Mouse (Mus musculus) gastrocnemius, adult 2 months (tissue): ENCODE results near the gene Arl4a. TPM values are rescaled to one million over a fixed set of nuclear protein-coding genes. Genes with fewer than 3 reads are reported as not detected.

Experiments used
- DNase-seq: peaks from one replicate; pipeline ENCODE4 v3.0.0; 2022
- H3K27ac ChIP-seq: fragments of 200-600 bp; 2 replicates; pipeline ENCODE4 v1.8.1; 2022; ENCODE audit warnings: mild to moderate bottlenecking
- H3K4me3 ChIP-seq: fragments of 200-600 bp; 2 replicates; pipeline ENCODE4 v1.8.1; 2022; ENCODE audit warnings: mild to moderate bottlenecking, moderate library complexity
- CTCF ChIP-seq: fragments of 200-600 bp; IDR thresholded peaks from 2 replicates; pipeline ENCODE4 v1.8.1; 2022; ENCODE audit warnings: antibody characterized with exemption, mild to moderate bottlenecking, moderate library complexity
- intact Hi-C: fragments of 180-260 bp; cut with DNase I; formaldehyde crosslinking; loops from one replicate; pipeline ENCODE4 v1.15.1; 2025
- total RNA-seq, 2 experiments: library from RNA; stranded (reverse); gene quantifications; 2 replicates each; pipeline ENCODE4 v1.2.3; 2021

Gene Arl4a
- total RNA-seq, 2 experiments from 2014 or later = 24.4 to 26.9 TPM

DNA sequence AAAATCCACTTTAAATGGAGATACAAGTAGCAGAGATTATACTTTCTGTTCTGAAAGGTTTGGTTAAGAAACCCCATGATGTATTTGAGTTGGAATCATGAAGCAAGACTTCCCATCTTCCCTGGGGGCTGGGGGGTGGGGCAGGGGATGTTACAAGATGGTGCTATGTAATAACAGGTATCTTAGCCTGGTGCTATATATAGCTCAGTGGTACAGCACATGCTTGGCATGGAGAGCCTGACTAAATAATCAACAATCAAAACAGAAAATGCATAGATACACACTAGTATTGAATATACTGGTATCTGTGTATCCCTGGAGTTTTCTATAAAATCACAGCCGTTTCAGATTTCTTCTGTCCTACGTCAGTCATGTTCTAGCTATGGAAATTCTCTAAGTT lies 61.4 kb downstream of the Arl4a start:
- no peak overlapping the region for H3K27ac ChIP-seq
- H3K4me3 ChIP-seq = no peak overlapping the region
- no peak for TF ChIP-seq CTCF
- DNase-seq = no peak
- intact Hi-C loops = no loop called here

DNA sequence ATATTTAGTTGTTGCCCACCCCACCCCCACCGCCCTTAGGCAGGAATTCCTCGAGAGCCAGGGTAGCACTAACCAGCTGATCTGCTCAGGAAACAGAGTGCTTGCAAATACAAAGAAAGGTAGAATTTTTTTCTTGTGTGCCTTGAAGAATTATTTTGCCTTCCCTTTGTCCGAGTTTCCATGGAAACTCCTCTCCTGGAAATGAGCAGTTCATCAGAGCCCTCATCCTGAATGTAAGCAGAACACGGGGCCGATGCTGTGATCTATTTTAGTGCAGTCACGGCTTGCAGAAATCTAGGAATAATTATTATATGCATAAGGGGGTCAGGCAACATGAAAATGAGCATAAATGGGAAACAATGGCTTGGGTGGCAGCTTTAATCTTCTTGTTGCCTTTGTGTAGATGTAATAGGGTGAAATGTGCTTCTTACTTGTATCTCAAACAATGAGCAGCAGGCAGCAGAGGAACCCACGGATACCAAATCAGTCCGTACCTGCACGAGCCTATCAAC lies 61.9 kb downstream of the Arl4a start:
- no peak for TF ChIP-seq CTCF
- intact Hi-C loops = no loop called here
- DNase-seq = no peak

DNA sequence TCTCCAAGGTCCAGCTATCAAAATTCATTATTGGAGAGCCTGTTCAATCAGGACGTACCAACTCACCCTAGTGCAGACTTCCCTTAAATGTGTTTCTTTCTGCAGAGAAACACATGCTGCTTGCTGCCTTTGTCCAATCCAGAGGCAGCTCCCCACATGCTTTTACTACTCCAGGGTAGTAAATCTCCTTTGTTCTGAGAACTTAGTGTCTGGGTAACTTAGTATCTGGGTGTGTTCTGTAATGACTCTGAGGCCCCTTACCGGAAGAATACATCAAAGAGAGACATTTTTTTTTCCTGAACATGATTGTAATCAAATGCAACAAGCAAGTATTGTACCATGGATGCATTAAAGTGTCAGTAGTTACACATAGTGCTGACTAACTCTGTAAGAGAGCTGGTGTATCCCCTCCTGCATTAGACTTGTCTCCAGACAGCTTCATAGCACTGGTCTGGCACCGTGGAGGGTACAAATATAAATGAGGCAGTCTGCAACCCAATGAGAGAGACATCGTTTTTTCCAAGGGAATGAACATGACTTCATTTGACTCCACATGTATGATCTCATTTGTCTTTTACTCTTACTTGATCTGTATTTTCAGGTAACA lies 62.7 kb downstream of the Arl4a start:
- H3K4me3 ChIP-seq = no peak overlapping the region

More for the DNA sequence above, 61.9 kb downstream of the Arl4a start:
- no peak overlapping the region for H3K27ac ChIP-seq
- H3K4me3 ChIP-seq = no peak overlapping the region

DNA sequence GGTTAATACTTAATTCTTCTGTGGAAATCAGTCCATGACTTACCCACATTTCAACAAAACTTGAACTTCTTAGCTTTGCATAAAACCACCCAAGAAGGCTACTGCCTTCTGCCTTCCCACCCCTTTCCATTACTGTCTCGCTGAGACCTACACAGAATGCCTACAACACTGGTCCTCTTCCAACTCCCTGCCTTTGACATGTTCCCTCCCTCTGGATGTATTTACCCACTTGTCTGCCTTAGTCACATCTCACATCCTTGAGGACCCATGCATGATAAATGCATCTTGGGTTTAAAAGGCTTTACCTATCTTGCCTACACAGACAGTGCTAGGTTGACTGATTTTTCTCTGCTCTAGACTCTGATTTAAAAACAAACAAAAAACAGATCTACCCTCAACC lies 63.6 kb downstream of the Arl4a start:
- intact Hi-C loops = no loop called here
- Histone ChIP-seq H3K4me3 (no peak overlapping the region), H3K27ac (no peak overlapping the region)
- DNase-seq = no peak
- no peak for TF ChIP-seq CTCF

More for the DNA sequence above, 62.7 kb downstream of the Arl4a start:
- no peak for TF ChIP-seq CTCF
- intact Hi-C loops = no loop called here
- H3K27ac ChIP-seq = no peak overlapping the region
- DNase-seq = no peak

DNA sequence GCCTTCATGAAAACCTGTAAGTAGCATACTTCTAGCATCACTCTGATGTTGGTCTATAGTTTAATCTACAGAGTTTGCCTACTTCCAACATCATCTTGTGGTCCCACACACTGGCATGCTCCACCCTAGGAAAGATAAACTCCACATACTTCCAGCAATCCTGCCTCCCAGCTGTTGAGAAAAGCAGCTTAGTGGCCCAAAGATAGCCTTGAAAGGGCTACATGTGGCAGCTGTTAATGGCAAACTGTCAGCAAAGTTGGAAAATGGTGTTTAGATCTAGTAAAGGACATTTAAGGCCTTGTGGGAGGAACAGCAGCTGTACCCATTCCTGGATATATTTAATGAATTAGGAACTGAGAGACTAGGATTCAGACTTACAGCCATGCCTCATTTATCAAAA lies 68.3 kb downstream of the Arl4a start:
- no peak for DNase-seq
- no peak for TF ChIP-seq CTCF
- no peak overlapping the region for H3K27ac ChIP-seq
- H3K4me3 ChIP-seq = no peak overlapping the region
- intact Hi-C loops = no loop called here

DNA sequence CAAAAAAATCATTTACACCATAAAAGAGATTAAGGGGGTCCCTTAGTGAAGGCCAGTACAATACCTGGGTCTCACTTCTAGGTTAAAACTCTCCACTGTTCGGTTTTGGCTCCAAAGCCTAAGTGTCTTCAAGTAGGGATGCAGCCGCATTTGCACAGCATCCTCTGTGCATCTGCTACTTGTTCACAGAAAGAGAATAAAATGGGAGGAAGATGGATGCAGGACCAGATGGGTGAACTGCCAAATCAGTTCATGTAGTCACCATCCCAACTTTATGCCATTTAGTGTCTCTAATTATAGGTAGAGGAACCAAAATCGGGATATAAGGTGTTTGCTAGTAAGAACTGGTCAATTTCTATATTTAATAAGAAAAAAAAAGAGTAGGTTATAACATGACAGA lies 69.7 kb downstream of the Arl4a start:
- TF ChIP-seq CTCF = no peak
- H3K27ac ChIP-seq = no peak overlapping the region
- DNase-seq = no peak

DNA sequence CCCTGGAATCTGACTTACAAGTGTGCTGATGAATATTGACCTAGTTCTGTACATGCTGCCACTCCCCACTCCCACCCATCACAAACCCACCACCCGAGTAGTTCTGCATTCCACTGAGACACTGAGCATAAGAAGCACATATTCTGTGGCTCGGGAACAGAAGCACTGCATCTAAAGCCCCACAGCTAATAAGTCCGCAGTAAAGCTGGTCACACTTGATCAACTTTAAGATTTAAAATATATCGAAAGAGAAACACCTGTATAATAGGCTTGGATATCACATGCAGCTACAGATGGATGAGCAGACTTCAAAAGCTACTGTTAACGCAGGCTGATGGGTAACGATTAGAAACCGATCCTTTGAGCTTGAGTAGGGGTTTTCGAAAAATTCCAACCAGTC lies 78.7 kb downstream of the Arl4a start:
- Histone ChIP-seq H3K4me3 (no peak overlapping the region), H3K27ac (no peak overlapping the region)
- TF ChIP-seq CTCF = no peak
- DNase-seq = no peak
- intact Hi-C loops = no loop called here

More for the DNA sequence above, 69.7 kb downstream of the Arl4a start:
- H3K4me3 ChIP-seq = no peak overlapping the region
- intact Hi-C loops = no loop called here

DNA sequence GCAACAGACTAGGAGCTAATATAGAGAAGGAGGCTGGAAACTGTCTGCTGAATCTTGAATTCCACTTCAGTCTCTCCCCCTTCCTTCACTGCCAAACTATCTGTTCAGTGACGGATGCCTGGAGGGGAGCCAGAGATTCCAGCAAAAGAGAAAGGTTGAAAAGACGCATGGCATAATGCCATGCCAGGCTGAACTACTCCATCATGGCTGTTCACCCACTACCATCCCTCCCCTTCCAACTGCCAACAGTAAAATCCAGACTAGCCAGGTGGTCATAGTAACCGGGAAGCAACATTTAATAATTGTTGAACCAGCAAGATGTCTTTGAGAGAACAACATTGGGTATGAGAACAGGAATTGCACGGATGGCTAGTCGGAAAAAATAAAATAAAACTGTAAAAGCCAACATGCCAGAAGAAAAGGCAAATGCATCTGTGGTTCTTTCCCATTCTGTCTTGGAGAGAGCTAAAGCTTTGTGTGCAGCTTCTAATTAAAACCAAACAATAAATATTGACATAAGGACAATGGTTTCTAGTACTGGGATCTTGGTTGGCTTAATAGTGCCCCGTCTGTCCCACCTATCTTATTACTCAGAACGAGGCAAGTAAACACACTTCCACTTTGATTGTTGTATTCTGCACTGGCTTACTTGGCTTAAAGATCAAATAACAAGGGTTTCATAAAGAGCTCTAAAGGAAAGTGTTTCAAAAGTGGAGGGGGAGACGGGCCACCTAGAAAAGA lies 79.7 kb downstream of the Arl4a start:
- intact Hi-C loops = no loop called here
- TF ChIP-seq CTCF = no peak
- no peak overlapping the region for H3K27ac ChIP-seq
- H3K4me3 ChIP-seq = no peak overlapping the region
- DNase-seq = no peak

DNA sequence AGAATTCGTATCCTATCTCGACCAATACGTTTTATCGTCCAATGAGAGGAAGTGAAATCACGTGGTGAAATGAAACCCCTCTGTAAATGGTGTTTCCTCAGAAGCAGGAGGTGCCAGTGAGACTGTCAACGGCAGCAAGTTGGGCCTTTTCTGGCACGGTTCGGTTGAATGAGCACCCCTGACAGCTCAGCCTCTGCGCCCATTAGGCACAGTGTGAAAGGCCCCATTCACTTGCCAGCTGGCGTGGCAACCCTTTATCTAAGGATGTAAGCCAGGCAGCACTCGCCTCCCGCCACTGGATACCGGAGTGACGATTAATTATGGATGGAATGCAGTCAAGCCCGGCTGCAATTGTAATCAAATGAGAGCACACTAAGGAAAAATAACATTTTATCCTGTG lies 81.4 kb downstream of the Arl4a start:
- intact Hi-C loops = no loop called here
- TF ChIP-seq CTCF = no peak
- peak overlapping the region; percentile 59 for H3K4me3 ChIP-seq
- peak; percentile 56 for DNase-seq
- no peak overlapping the region for H3K27ac ChIP-seq

Other genes with a start within 250 kb of the Arl4a start
- gene Scin, start 96.2 kb upstream of the Arl4a start, total RNA-seq = 1 to 10 TPM in 1 of 2 experiments, under 1 TPM in 1; 0.92 to 1.0 TPM
- 10 to 100 TPM; 55.8 to 58.6 TPM for gene Lsmem1, start 161.5 kb upstream of the Arl4a start, total RNA-seq
- gene Ifrd1, start 210.5 kb upstream of the Arl4a start, total RNA-seq = 100 to 1,000 TPM; 106 to 137 TPM